Mouse (Mus musculus) intestine, embryonic 14.5 days (tissue): ENCODE measurements around the gene Foxp1. TPM values are rescaled to one million over a fixed set of nuclear protein-coding genes. Genes with fewer than 3 reads are reported as not detected.

Experiments
- ATAC-seq: fragments of 200-750 bp; cut with Nextera tagmentation; replicated peaks from 2 replicates; pipeline ENCODE4 v1.8.0; 2017; ENCODE audit warnings: low read depth, moderate number of reproducible peaks, moderate TSS enrichment, moderate library complexity; ENCODE audit not compliant: low FRiP score, low TSS enrichment
- DNase-seq: peaks from one replicate; pipeline ENCODE4 v3.0.0-alpha.2; 2018; ENCODE audit warnings: low spot score
- H3K27ac ChIP-seq: fragments of 300-500 bp; sonication (generic); 2 replicates; pipeline ENCODE4 v1.5.1; 2014; ENCODE audit warnings: low read depth, mild to moderate bottlenecking, control low read depth
- H3K27me3 ChIP-seq: fragments of 300-500 bp; sonication (generic); replicated peaks from 2 replicates; pipeline ENCODE4 v1.6.1; 2014; ENCODE audit warnings: low read length, control low read depth; ENCODE audit not compliant: control insufficient read depth, insufficient read depth
- H3K36me3 ChIP-seq: fragments of 300-500 bp; sonication (generic); 2 replicates; pipeline ENCODE4 v1.6.1; 2014; ENCODE audit warnings: low read length, control low read depth; ENCODE audit not compliant: control insufficient read depth, insufficient read depth
- H3K4me1 ChIP-seq: fragments of 300-500 bp; sonication (generic); replicated peaks from 2 replicates; pipeline ENCODE4 v1.6.1; 2014; ENCODE audit warnings: low read length, control low read depth, mixed read lengths; ENCODE audit not compliant: control insufficient read depth, insufficient read depth
- H3K4me2 ChIP-seq: fragments of 300-500 bp; sonication (generic); 2 replicates; pipeline ENCODE4 v1.6.1; 2014; ENCODE audit warnings: low read length
- H3K4me3 ChIP-seq: fragments of 300-500 bp; sonication (generic); 2 replicates; pipeline ENCODE4 v1.5.1; 2014; ENCODE audit warnings: low read depth, low read length, control low read depth, mixed read lengths
- H3K9ac ChIP-seq: fragments of 300-500 bp; sonication (generic); 2 replicates; pipeline ENCODE4 v1.6.1; 2014; ENCODE audit warnings: mild to moderate bottlenecking, low read length
- H3K9me3 ChIP-seq: fragments of 300-500 bp; sonication (generic); 2 replicates; pipeline ENCODE4 v1.6.1; 2016; ENCODE audit warnings: low read length, control low read depth; ENCODE audit not compliant: control insufficient read depth
- WGBS: fragments of 180-500 bp; shearing (Covaris S2); extraction: QIAGEN DNeasy Blood & Tissue Kit; methylation state at CpG from one replicate; pipeline ENCODE4 v1.1.7; 2014; 5-methylcytosine and 5-hydroxymethylcytosine counted together
- polyA plus RNA-seq: library from polyadenylated mRNA; unstranded; fragments of >200 nt; fragmentation: Nextera tagmentation; extraction: Ambion mirVana; gene quantifications from 2 replicates; pipeline ENCODE4 v1.2.1, GENCODE M21; 2014

Gene Foxp1
- polyA plus RNA-seq, 1 experiment from 2014 or later = 133 TPM

- 90% methylated on average over 1 of the region's 1 CpGs for WGBS
- Histone ChIP-seq H3K36me3 (peaks cover 14% of the 10 kb centered on the region), H3K4me3 (no peak overlapping the region), H3K9me3 (no peaks in the 10 kb centered on the region), H3K27me3 (no peaks in the 10 kb centered on the region), H3K4me2 (no peak overlapping the region), H3K9ac (no peak overlapping the region), H3K27ac (no peak overlapping the region), H3K4me1 (peaks cover 25% of the 10 kb centered on the region)
- no peak for DNase-seq
- ATAC-seq = no peak
These were observed 526.2 kb downstream of the Foxp1 start for GRCm38 (mm10) chr6:98996346-98996745.

GRCm38 (mm10) chr6:98995681-98996080 lies 526.8 kb downstream of the Foxp1 start:
- DNase-seq = no peak
- Histone ChIP-seq H3K9ac (no peak overlapping the region), H3K27ac (no peak overlapping the region), H3K9me3 (no peaks in the 10 kb centered on the region), H3K36me3 (peaks cover 13% of the 10 kb centered on the region; the same call in 1 of the 2 replicates), H3K4me2 (no peak overlapping the region), H3K27me3 (no peaks in the 10 kb centered on the region), H3K4me3 (no peak overlapping the region), H3K4me1 (peaks cover 30% of the 10 kb centered on the region)
- no peak for ATAC-seq
- WGBS = 77% methylated on average over 4 of the region's 4 CpGs

- Histone ChIP-seq H3K4me3 (no peak overlapping the region), H3K4me2 (no peak overlapping the region), H3K27ac (no peak overlapping the region), H3K27me3 (no peaks in the 10 kb centered on the region), H3K9ac (no peak overlapping the region), H3K9me3 (no peaks in the 10 kb centered on the region), H3K4me1 (peaks cover 30% of the 10 kb centered on the region), H3K36me3 (peaks cover 9% of the 10 kb centered on the region; the same call in 1 of the 2 replicates)
- ATAC-seq = no peak
- no peak for DNase-seq
- WGBS = 81% methylated on average over 4 of the region's 4 CpGs
These were observed 527.6 kb downstream of the Foxp1 start for GRCm38 (mm10) chr6:98994902-98995301.

GRCm38 (mm10) chr6:98994104-98994787 lies 528.3 kb downstream of the Foxp1 start:
- H3K4me2 ChIP-seq = no peak overlapping the region
- no peak for DNase-seq
- no peak overlapping the region for H3K27ac ChIP-seq

GRCm38 (mm10) chr6:98993231-98993630 lies 529.3 kb downstream of the Foxp1 start:
- 50% methylated on average over 3 of the region's 3 CpGs for WGBS
- no peaks in the 10 kb centered on the region for H3K9me3 ChIP-seq
- no peak overlapping the region for H3K4me3 ChIP-seq
- H3K27me3 ChIP-seq = no peaks in the 10 kb centered on the region
- no peak overlapping the region for H3K4me2 ChIP-seq
- H3K4me1 ChIP-seq = peaks cover 30% of the 10 kb centered on the region
- DNase-seq (no peak), ATAC-seq (no peak)
- no peak overlapping the region for H3K9ac ChIP-seq
- no peak overlapping the region for H3K27ac ChIP-seq
- peaks cover 8% of the 10 kb centered on the region; the same call in 1 of the 2 replicates for H3K36me3 ChIP-seq

More at GRCm38 (mm10) chr6:98994104-98994787, 528.3 kb downstream of the Foxp1 start:
- H3K27me3 ChIP-seq = no peaks in the 10 kb centered on the region
- H3K9me3 ChIP-seq = no peaks in the 10 kb centered on the region
- ATAC-seq = no peak
- H3K4me3 ChIP-seq = no peak overlapping the region
- H3K4me1 ChIP-seq = peaks cover 30% of the 10 kb centered on the region
- 80% methylated on average over 21 of the region's 21 CpGs for WGBS
- no peak overlapping the region for H3K9ac ChIP-seq
- peaks cover 5% of the 10 kb centered on the region; the same call in 1 of the 2 replicates for H3K36me3 ChIP-seq

- WGBS = 59% methylated on average over 7 of the region's 7 CpGs
- Histone ChIP-seq H3K36me3 (peaks cover 8% of the 10 kb centered on the region; the same call in 1 of the 2 replicates), H3K27ac (no peak overlapping the region), H3K4me1 (peaks cover 30% of the 10 kb centered on the region), H3K4me2 (no peak overlapping the region), H3K9me3 (no peaks in the 10 kb centered on the region), H3K4me3 (no peak overlapping the region), H3K9ac (no peak overlapping the region), H3K27me3 (no peaks in the 10 kb centered on the region)
- ATAC-seq = no peak
- no peak for DNase-seq
These were observed 529.8 kb downstream of the Foxp1 start for GRCm38 (mm10) chr6:98992772-98993147.

- Histone ChIP-seq H3K27ac (no peak overlapping the region), H3K36me3 (peaks cover 8% of the 10 kb centered on the region; the same call in 1 of the 2 replicates), H3K9me3 (no peaks in the 10 kb centered on the region), H3K4me1 (peaks cover 30% of the 10 kb centered on the region), H3K4me2 (no peak overlapping the region), H3K9ac (no peak overlapping the region), H3K4me3 (no peak overlapping the region), H3K27me3 (no peaks in the 10 kb centered on the region)
- DNase-seq (no peak), ATAC-seq (no peak)
- WGBS = 71% methylated on average over 5 of the region's 5 CpGs
These were observed 530.4 kb downstream of the Foxp1 start for GRCm38 (mm10) chr6:98991900-98992771.

GRCm38 (mm10) chr6:98987533-98988169 lies 534.9 kb downstream of the Foxp1 start:
- Histone ChIP-seq H3K27ac (no peak overlapping the region), H3K9ac (no peak overlapping the region), H3K36me3 (peaks cover 10% of the 10 kb centered on the region; the same call in 1 of the 2 replicates), H3K9me3 (no peaks in the 10 kb centered on the region), H3K4me1 (peaks cover 14% of the 10 kb centered on the region), H3K4me2 (no peak overlapping the region), H3K4me3 (no peak overlapping the region), H3K27me3 (no peaks in the 10 kb centered on the region)
- ATAC-seq (no peak), DNase-seq (no peak)
- WGBS = 79% methylated on average over 6 of the region's 6 CpGs
